Mouse (Mus musculus) heart, postnatal 0 days (tissue): Measurements from ENCODE around the gene Fndc4.

Experiments
- CTCF ChIP-seq: IDR thresholded peaks from 2 replicates; pipeline ENCODE4 v1.5.1; 2016; ENCODE audit warnings: antibody characterized with exemption, control low read depth, low read depth
- EP300 ChIP-seq: IDR thresholded peaks from 2 replicates; pipeline ENCODE4 v1.6.1; 2016; ENCODE audit warnings: antibody characterized with exemption, low read depth

GRCm38 (mm10) chr5:31288655-31289054, 7.2 kb downstream of the Fndc4 start:
- TF ChIP-seq CTCF (no peak), EP300 (no peak)
